Mouse (Mus musculus): ENCODE results near the gene Lin7a. TPM values are rescaled to one million over a fixed set of nuclear protein-coding genes. Genes with fewer than 3 reads are reported as not detected.
A peak's percentile ranks its signal among the peaks of the same experiment; 100 is the strongest.

Gene Lin7a
- 4.8 and 5.0 TPM in 2 replicates for polyA plus RNA-seq (2014; fragmentation: Nextera tagmentation; extraction: Ambion mirVana)

GRCm38 (mm10) chr10:107271321-107272130 is at the start of gene Lin7a:
Gene Lin7a (plus strand): TSS chr10:107271686.
- peak; percentile 42 for DNase-seq (ENCODE audit: low spot score)
- Histone ChIP-seq H3K27ac (replicated peaks; ENCODE audit: low read depth, low read length) (peak within 1 kb of the TSS; percentile 55), H3K27me3 (replicated peaks; ENCODE audit: control insufficient read depth, insufficient read depth, low read length) (peaks cover 33% of the 10 kb centered on the region), H3K36me3 (ENCODE audit: control insufficient read depth, insufficient read depth, low read length) (no peaks in the 10 kb centered on the region), H3K9me3 (ENCODE audit: control insufficient read depth, low read length) (no peaks in the 10 kb centered on the region), H3K9ac (ENCODE audit: low read depth, low read length) (peak within 1 kb of the TSS; percentile 69), H3K4me2 (ENCODE audit: low read depth, low read length) (peak within 1 kb of the TSS; percentile 98), H3K4me1 (ENCODE audit: control insufficient read depth, insufficient read depth, low read length) (no peaks in the 10 kb centered on the region), H3K4me3 (ENCODE audit: low read depth, low read length) (peak within 1 kb of the TSS; percentile 68)
- ATAC-seq (ENCODE audit: low read depth): peak; percentile 67
- 1% methylated on average over 38 of the region's 38 CpGs for WGBS

DNA sequence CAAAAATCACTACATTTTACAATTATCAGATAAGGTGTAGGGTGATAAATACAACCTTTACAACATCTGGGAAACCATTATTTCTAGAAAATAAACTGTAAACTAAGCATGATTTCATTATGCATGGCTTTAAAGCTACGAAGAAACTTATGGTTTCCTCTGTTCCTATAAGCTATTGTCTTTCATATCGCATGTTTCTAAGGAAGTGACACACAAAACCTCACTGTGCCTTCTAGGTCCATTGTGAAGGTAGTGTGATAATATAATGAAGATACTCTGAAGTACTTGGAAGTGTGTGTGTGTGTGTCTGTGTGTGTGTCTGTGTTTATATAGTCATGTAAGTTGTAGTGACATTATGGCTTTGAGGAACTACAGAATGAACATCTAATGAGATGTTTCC is 49.8 kb upstream of the Lin7a start:
- Histone ChIP-seq H3K4me2 (ENCODE audit: low read depth, low read length) (no peak overlapping the region), H3K27ac (replicated peaks; ENCODE audit: low read depth, low read length) (no peak overlapping the region), H3K36me3 (ENCODE audit: control insufficient read depth, insufficient read depth, low read length) (no peaks in the 10 kb centered on the region), H3K4me1 (ENCODE audit: control insufficient read depth, insufficient read depth, low read length) (no peaks in the 10 kb centered on the region), H3K4me3 (ENCODE audit: low read depth, low read length) (no peak overlapping the region), H3K9me3 (ENCODE audit: control insufficient read depth, low read length) (no peaks in the 10 kb centered on the region), H3K9ac (ENCODE audit: low read depth, low read length) (no peak overlapping the region), H3K27me3 (replicated peaks; ENCODE audit: control insufficient read depth, insufficient read depth, low read length) (no peaks in the 10 kb centered on the region)
- ATAC-seq (ENCODE audit: low read depth) (no peak), DNase-seq (ENCODE audit: low spot score) (no peak)
- 84% methylated on average over 2 of the region's 2 CpGs for WGBS

DNA sequence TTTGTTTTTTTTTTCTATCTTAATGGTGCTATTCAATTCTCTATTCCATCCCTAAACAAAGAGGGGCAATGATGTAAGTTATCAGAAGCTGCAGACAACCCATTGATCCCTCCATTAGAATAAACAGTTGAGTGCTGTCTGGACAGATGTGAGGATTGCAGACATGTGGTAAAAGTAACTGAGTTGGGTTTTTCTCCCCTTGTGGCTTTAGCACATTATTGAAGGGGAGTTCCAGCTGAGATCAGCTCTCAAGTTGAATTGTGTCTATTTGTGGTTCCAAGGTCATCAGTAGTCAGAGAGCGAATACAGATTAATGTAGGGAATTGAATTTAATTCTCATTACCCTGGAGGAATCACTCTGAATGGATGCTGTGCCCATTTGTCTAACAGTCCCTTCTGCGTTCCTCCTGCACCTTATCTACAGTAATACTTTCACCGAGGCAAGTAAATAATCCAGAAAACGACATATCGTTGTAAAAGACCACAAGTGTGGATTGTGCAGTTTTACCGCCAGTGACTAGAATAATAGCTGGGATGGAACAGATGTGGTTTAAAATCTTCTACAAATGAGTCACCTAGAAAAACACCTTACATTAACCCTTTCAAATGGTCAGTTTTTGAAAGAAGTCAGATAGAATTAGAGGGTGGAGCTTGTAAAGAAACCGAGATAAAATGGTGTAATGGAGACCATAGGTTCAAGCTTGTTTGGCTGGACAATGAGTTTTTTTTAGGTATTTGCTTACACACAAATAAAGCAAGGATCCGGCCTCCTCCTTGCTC is 48.9 kb upstream of the Lin7a start:
- H3K4me2 ChIP-seq (ENCODE audit: low read depth, low read length): no peak overlapping the region
- no peak for DNase-seq (ENCODE audit: low spot score)
- no peak overlapping the region for H3K27ac ChIP-seq (replicated peaks; ENCODE audit: low read depth, low read length)
- WGBS: 83% methylated on average over 8 of the region's 8 CpGs
- H3K4me3 ChIP-seq (ENCODE audit: low read depth, low read length): no peak overlapping the region
- no peaks in the 10 kb centered on the region for H3K36me3 ChIP-seq (ENCODE audit: control insufficient read depth, insufficient read depth, low read length)
- H3K9me3 ChIP-seq (ENCODE audit: control insufficient read depth, low read length): no peaks in the 10 kb centered on the region
- H3K4me1 ChIP-seq (ENCODE audit: control insufficient read depth, insufficient read depth, low read length): no peaks in the 10 kb centered on the region
- no peak for ATAC-seq (ENCODE audit: low read depth)
- no peaks in the 10 kb centered on the region for H3K27me3 ChIP-seq (replicated peaks; ENCODE audit: control insufficient read depth, insufficient read depth, low read length)
- no peak overlapping the region for H3K9ac ChIP-seq (ENCODE audit: low read depth, low read length)

DNA sequence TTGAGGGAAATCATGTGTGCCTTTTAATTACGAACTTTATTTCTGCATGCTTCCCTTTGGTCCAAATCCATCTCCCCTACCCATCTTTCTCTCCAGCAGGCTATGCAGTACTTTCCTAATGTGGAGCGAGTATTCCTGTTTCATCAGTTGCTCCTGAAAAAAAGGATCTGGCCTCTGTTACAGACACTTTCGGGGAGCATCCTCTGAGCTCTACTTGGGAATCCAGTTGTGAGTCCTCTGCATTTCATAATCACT is 48.4 kb upstream of the Lin7a start:
- H3K9ac ChIP-seq (ENCODE audit: low read depth, low read length): no peak overlapping the region
- H3K27ac ChIP-seq (replicated peaks; ENCODE audit: low read depth, low read length): no peak overlapping the region
- no peak overlapping the region for H3K4me2 ChIP-seq (ENCODE audit: low read depth, low read length)
- H3K36me3 ChIP-seq (ENCODE audit: control insufficient read depth, insufficient read depth, low read length): no peaks in the 10 kb centered on the region
- H3K27me3 ChIP-seq (replicated peaks; ENCODE audit: control insufficient read depth, insufficient read depth, low read length): no peaks in the 10 kb centered on the region
- H3K4me1 ChIP-seq (ENCODE audit: control insufficient read depth, insufficient read depth, low read length): no peaks in the 10 kb centered on the region
- H3K4me3 ChIP-seq (ENCODE audit: low read depth, low read length): no peak overlapping the region
- no peak for ATAC-seq (ENCODE audit: low read depth)
- H3K9me3 ChIP-seq (ENCODE audit: control insufficient read depth, low read length): no peaks in the 10 kb centered on the region
- no peak for DNase-seq (ENCODE audit: low spot score)
- WGBS: 84% methylated on average over 3 of the region's 3 CpGs

DNA sequence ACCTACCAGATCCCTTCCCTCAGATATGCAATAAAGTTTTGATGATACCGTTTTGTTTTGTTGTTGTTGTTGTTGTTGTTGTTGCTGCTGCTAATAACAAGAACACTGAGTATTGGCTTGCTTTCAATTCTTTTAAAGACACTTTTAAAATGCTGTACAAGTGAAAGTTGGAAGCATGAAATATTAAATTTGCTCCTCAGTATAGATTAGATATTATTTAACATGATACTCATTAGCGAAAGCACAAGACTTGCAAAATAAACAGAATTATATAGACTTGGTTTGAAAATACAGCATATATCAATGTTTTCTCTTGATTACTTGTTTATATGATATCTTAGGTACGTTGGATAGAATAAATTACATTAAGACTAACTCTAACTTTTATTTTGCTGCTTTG is 47.7 kb upstream of the Lin7a start:
- Histone ChIP-seq H3K4me1 (ENCODE audit: control insufficient read depth, insufficient read depth, low read length) (no peaks in the 10 kb centered on the region), H3K27ac (replicated peaks; ENCODE audit: low read depth, low read length) (no peak overlapping the region), H3K9ac (ENCODE audit: low read depth, low read length) (no peak overlapping the region), H3K9me3 (ENCODE audit: control insufficient read depth, low read length) (no peaks in the 10 kb centered on the region), H3K4me3 (ENCODE audit: low read depth, low read length) (no peak overlapping the region), H3K36me3 (ENCODE audit: control insufficient read depth, insufficient read depth, low read length) (no peaks in the 10 kb centered on the region), H3K4me2 (ENCODE audit: low read depth, low read length) (no peak overlapping the region), H3K27me3 (replicated peaks; ENCODE audit: control insufficient read depth, insufficient read depth, low read length) (no peaks in the 10 kb centered on the region)
- DNase-seq (ENCODE audit: low spot score) (no peak), ATAC-seq (ENCODE audit: low read depth) (no peak)
- 85% methylated on average over 3 of the region's 3 CpGs for WGBS

GRCm38 (mm10) chr10:107224596-107225330 is 46.7 kb upstream of the Lin7a start:
- Histone ChIP-seq H3K4me2 (ENCODE audit: low read depth, low read length) (no peak overlapping the region), H3K4me1 (ENCODE audit: control insufficient read depth, insufficient read depth, low read length) (no peaks in the 10 kb centered on the region), H3K9ac (ENCODE audit: low read depth, low read length) (no peak overlapping the region), H3K4me3 (ENCODE audit: low read depth, low read length) (no peak overlapping the region), H3K9me3 (ENCODE audit: control insufficient read depth, low read length) (no peaks in the 10 kb centered on the region), H3K36me3 (ENCODE audit: control insufficient read depth, insufficient read depth, low read length) (no peaks in the 10 kb centered on the region), H3K27ac (replicated peaks; ENCODE audit: low read depth, low read length) (no peak overlapping the region), H3K27me3 (replicated peaks; ENCODE audit: control insufficient read depth, insufficient read depth, low read length) (no peaks in the 10 kb centered on the region)
- 81% methylated on average over 6 of the region's 6 CpGs for WGBS
- ATAC-seq (ENCODE audit: low read depth): no peak
- DNase-seq (ENCODE audit: low spot score): no peak

GRCm38 (mm10) chr10:107225331-107225835 is 46.1 kb upstream of the Lin7a start:
- Histone ChIP-seq H3K9ac (ENCODE audit: low read depth, low read length) (no peak overlapping the region), H3K4me2 (ENCODE audit: low read depth, low read length) (no peak overlapping the region), H3K27ac (replicated peaks; ENCODE audit: low read depth, low read length) (no peak overlapping the region), H3K27me3 (replicated peaks; ENCODE audit: control insufficient read depth, insufficient read depth, low read length) (no peaks in the 10 kb centered on the region), H3K4me1 (ENCODE audit: control insufficient read depth, insufficient read depth, low read length) (no peaks in the 10 kb centered on the region), H3K36me3 (ENCODE audit: control insufficient read depth, insufficient read depth, low read length) (no peaks in the 10 kb centered on the region), H3K9me3 (ENCODE audit: control insufficient read depth, low read length) (no peaks in the 10 kb centered on the region), H3K4me3 (ENCODE audit: low read depth, low read length) (no peak overlapping the region)
- ATAC-seq (ENCODE audit: low read depth): no peak
- 87% methylated on average over 4 of the region's 4 CpGs for WGBS
- no peak for DNase-seq (ENCODE audit: low spot score)

GRCm38 (mm10) chr10:107225871-107226270 is 45.6 kb upstream of the Lin7a start:
- Histone ChIP-seq H3K4me2 (ENCODE audit: low read depth, low read length) (no peak overlapping the region), H3K27me3 (replicated peaks; ENCODE audit: control insufficient read depth, insufficient read depth, low read length) (no peaks in the 10 kb centered on the region), H3K4me1 (ENCODE audit: control insufficient read depth, insufficient read depth, low read length) (no peaks in the 10 kb centered on the region), H3K4me3 (ENCODE audit: low read depth, low read length) (no peak overlapping the region), H3K36me3 (ENCODE audit: control insufficient read depth, insufficient read depth, low read length) (no peaks in the 10 kb centered on the region), H3K9me3 (ENCODE audit: control insufficient read depth, low read length) (no peaks in the 10 kb centered on the region), H3K27ac (replicated peaks; ENCODE audit: low read depth, low read length) (no peak overlapping the region), H3K9ac (ENCODE audit: low read depth, low read length) (no peak overlapping the region)
- 91% methylated on average over 4 of the region's 4 CpGs for WGBS
- ATAC-seq (ENCODE audit: low read depth) (no peak), DNase-seq (ENCODE audit: low spot score) (no peak)

Measured in embryonic facial prominence, embryonic 14.5 days (tissue).